Mouse (Mus musculus): Measurements from ENCODE around the gene Urah. TPM values are rescaled to one million over a fixed set of nuclear protein-coding genes. Genes with fewer than 3 reads are reported as not detected.

Gene Urah
- polyA plus RNA-seq, 1 experiment from 2014 or later = 0.25 TPM

DNA sequence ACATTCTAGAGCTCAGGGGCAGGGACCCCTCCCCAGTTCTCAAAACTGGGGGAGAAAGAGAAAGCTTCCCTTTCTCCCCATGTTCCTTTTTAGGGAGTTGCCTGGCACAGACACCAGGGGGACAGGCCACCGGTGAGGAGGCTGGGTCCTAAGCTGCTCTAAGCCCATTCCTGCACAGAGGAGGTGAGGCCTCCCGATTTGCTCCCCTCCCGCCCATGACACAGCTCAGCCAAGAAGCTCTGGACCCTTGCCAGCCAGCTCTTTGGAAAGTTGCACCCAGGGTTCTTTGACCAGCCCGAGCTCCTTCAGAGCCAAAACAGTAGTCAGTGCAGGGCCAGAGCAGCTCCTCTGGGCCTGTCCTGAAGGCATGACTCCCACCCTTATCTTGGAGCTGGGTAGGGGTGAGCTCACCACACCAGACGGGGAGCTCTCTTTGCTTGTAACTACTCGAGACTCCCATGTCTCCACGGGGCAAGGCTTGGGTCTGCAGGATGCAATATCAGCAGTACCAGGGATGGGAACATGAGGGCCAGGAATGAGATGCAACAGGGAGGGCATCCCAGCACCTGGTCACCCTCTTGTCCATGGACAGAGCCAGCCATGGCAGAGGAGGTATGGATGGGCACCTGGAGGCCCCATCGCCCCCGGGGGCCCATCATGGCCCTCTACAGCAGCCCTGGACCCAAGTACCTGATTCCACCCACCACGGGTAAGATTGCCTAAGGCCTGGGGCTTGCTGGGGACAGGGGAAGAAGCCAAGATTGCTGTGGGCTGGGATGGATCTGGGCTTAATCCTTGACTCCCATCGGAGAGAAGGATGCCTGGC lies 13.2 kb downstream of the Urah start, which contains the start of gene Odf3:
TSS of gene Odf3 (plus strand) at position 51 of the 826 bp plus-strand sequence.
- H3K27ac ChIP-seq (ENCODE audit: low read depth, low read length) = no peak within 1 kb of the TSS
- H3K36me3 ChIP-seq (ENCODE audit: control insufficient read depth, insufficient read depth, low read length) = no peaks in the 10 kb centered on the region
- no peaks in the 10 kb centered on the region; the same call in 1 of the 2 replicates for H3K27me3 ChIP-seq (ENCODE audit: control insufficient read depth, insufficient read depth, low read length)
- DNase-seq (ENCODE audit: low spot score) = no peak
- WGBS = 83% methylated on average over 11 of the region's 11 CpGs
- ATAC-seq (ENCODE audit: low FRiP score) = no peak
- H3K4me3 ChIP-seq (ENCODE audit: low read depth, low read length) = no peak within 1 kb of the TSS
- no peaks in the 10 kb centered on the region for H3K9me3 ChIP-seq (ENCODE audit: control insufficient read depth, low read length)
- no peaks in the 10 kb centered on the region for H3K4me1 ChIP-seq (replicated peaks; ENCODE audit: control insufficient read depth, insufficient read depth, low read length)
- H3K4me2 ChIP-seq (replicated peaks; ENCODE audit: low read depth, low read length) = no peak within 1 kb of the TSS
- no peak within 1 kb of the TSS for H3K9ac ChIP-seq (ENCODE audit: low read depth, low read length)

DNA sequence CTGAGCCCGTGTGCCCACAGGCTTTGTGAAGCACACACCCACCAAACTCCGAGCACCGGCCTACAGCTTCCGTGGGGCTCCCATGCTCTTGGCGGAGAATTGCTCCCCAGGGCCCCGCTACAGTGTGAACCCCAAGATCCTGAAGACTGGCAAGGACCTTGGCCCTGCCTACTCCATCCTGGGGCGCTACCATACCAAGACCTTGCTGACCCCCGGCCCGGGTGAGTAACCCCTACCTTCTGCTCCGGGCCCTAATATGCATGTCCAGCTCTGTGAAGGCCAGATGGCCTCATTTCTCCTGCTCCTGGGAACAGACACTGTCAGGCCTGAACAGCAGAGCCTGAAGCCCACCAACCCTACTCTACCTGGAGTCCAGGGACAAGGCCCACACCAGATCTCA lies 13.8 kb downstream of the Urah start:
- H3K4me1 ChIP-seq (replicated peaks; ENCODE audit: control insufficient read depth, insufficient read depth, low read length) = no peaks in the 10 kb centered on the region
- no peak overlapping the region for H3K27ac ChIP-seq (ENCODE audit: low read depth, low read length)
- H3K4me3 ChIP-seq (ENCODE audit: low read depth, low read length) = no peak overlapping the region
- H3K4me2 ChIP-seq (replicated peaks; ENCODE audit: low read depth, low read length) = no peak overlapping the region
- WGBS = 90% methylated on average over 10 of the region's 10 CpGs
- ATAC-seq (ENCODE audit: low FRiP score) (no peak), DNase-seq (ENCODE audit: low spot score) (no peak)
- H3K9ac ChIP-seq (ENCODE audit: low read depth, low read length) = no peak overlapping the region
- H3K36me3 ChIP-seq (ENCODE audit: control insufficient read depth, insufficient read depth, low read length) = no peaks in the 10 kb centered on the region
- no peaks in the 10 kb centered on the region for H3K27me3 ChIP-seq (ENCODE audit: control insufficient read depth, insufficient read depth, low read length)
- no peaks in the 10 kb centered on the region for H3K9me3 ChIP-seq (ENCODE audit: control insufficient read depth, low read length)

DNA sequence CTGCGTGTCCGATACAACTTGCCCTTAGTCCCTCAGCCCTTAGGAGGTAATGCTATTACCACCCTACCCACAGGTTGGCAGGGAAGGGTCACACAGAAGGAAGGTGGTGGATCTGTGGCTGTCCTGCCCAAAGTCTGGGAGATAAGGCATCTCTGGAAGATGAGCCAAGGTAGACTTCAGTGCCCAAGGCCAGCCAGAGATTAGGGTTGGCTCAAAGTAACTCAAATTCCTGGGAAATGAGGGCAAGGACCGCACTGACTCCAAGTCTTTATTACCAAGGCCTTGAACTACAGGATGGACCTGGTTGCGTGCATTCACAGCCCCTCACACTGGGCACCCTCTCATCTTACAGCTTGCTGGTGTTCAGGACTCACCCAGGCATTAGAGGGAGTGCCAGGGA lies 17.1 kb downstream of the Urah start:
- H3K4me1 ChIP-seq (replicated peaks; ENCODE audit: control insufficient read depth, insufficient read depth, low read length) = peaks cover 3% of the 10 kb centered on the region; the same call in 1 of the 2 replicates
- H3K9ac ChIP-seq (ENCODE audit: low read depth, low read length) = no peak overlapping the region
- WGBS = 95% methylated on average over 4 of the region's 4 CpGs
- H3K4me3 ChIP-seq (ENCODE audit: low read depth, low read length) = no peak overlapping the region
- H3K27ac ChIP-seq (ENCODE audit: low read depth, low read length) = no peak overlapping the region
- no peaks in the 10 kb centered on the region for H3K36me3 ChIP-seq (ENCODE audit: control insufficient read depth, insufficient read depth, low read length)
- H3K4me2 ChIP-seq (replicated peaks; ENCODE audit: low read depth, low read length) = no peak overlapping the region
- ATAC-seq (ENCODE audit: low FRiP score) (no peak), DNase-seq (ENCODE audit: low spot score) (no peak)
- H3K27me3 ChIP-seq (ENCODE audit: control insufficient read depth, insufficient read depth, low read length) = no peaks in the 10 kb centered on the region
- H3K9me3 ChIP-seq (ENCODE audit: control insufficient read depth, low read length) = no peaks in the 10 kb centered on the region

DNA sequence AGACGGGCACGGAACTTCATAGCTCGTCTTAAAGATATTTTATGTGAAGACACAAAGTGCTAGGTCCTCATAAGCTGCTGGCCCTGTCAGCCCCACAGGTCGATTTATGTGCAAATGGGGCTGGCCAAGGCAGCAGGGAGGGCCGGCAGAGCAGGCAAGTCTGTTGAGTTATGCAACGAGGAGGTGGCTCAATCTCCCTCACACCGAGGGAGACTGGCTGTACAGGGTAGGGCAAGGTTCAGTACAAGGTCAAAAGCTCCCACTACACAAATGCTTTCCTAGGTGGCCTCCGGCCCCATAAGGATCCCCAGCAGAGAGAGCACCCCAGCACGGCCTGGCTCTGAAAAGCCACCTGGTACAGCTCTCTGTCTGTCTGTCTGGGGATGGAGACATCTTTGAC lies 18.6 kb downstream of the Urah start:
- no peak for DNase-seq (ENCODE audit: low spot score)
- no peak for ATAC-seq (ENCODE audit: low FRiP score)

DNA sequence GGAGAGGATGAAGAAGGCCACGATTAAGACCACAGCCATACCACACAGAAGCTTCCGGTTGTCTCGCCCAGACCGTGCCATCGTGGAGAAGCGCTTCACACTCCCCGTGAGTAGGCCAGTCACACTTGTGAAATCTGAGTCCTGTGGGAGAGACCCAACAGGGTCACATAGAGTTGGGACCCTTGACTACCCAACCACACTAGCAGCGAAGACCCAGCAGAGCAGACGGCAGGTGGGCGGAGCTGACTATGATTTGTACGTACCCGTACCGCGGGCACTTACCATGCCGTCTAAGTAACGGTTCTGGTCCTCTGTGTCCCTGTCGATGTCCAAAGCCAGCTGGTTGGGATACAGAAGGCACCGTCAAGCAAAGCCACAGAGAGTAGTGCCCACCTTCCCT lies 19.7 kb downstream of the Urah start:
- Histone ChIP-seq H3K27ac (ENCODE audit: low read depth, low read length) (no peak overlapping the region), H3K9ac (ENCODE audit: low read depth, low read length) (no peak overlapping the region), H3K4me2 (replicated peaks; ENCODE audit: low read depth, low read length) (no peak overlapping the region), H3K9me3 (ENCODE audit: control insufficient read depth, low read length) (no peaks in the 10 kb centered on the region), H3K36me3 (ENCODE audit: control insufficient read depth, insufficient read depth, low read length) (no peaks in the 10 kb centered on the region), H3K27me3 (ENCODE audit: control insufficient read depth, insufficient read depth, low read length) (no peaks in the 10 kb centered on the region), H3K4me3 (ENCODE audit: low read depth, low read length) (no peak overlapping the region), H3K4me1 (replicated peaks; ENCODE audit: control insufficient read depth, insufficient read depth, low read length) (peaks cover 8% of the 10 kb centered on the region)
- no peak for DNase-seq (ENCODE audit: low spot score)
- WGBS = 95% methylated on average over 18 of the region's 18 CpGs
- no peak for ATAC-seq (ENCODE audit: low FRiP score)

More for the DNA sequence above, 18.6 kb downstream of the Urah start:
- Histone ChIP-seq H3K27ac (ENCODE audit: low read depth, low read length) (no peak overlapping the region), H3K9ac (ENCODE audit: low read depth, low read length) (no peak overlapping the region), H3K4me2 (replicated peaks; ENCODE audit: low read depth, low read length) (no peak overlapping the region), H3K27me3 (ENCODE audit: control insufficient read depth, insufficient read depth, low read length) (no peaks in the 10 kb centered on the region), H3K36me3 (ENCODE audit: control insufficient read depth, insufficient read depth, low read length) (no peaks in the 10 kb centered on the region), H3K9me3 (ENCODE audit: control insufficient read depth, low read length) (no peaks in the 10 kb centered on the region), H3K4me3 (ENCODE audit: low read depth, low read length) (no peak overlapping the region), H3K4me1 (replicated peaks; ENCODE audit: control insufficient read depth, insufficient read depth, low read length) (peaks cover 8% of the 10 kb centered on the region)
- WGBS = 91% methylated on average over 9 of the region's 9 CpGs

DNA sequence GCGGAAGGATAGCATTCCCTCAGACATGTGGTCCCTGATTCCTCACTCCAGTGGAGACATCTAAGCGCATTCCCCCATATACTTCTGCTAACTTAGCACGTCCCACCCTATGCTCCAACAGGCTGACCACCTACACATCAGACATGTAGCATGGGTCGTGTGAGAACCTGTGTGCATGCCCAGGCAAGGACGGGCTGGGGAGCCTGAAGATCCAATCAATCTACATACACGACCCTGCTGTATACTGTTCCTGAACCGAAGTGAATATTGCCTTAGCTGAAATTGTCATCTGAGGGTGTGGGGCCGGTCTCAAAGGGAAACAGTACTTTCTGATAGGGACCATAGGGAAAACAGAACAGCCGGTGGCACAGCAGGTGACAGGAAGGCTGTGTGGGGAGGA lies 20.4 kb downstream of the Urah start:
- Histone ChIP-seq H3K4me3 (ENCODE audit: low read depth, low read length) (peak overlapping the region; percentile 80), H3K9ac (ENCODE audit: low read depth, low read length) (peak overlapping the region; percentile 32; the same call in 1 of the 2 replicates), H3K9me3 (ENCODE audit: control insufficient read depth, low read length) (no peaks in the 10 kb centered on the region), H3K27me3 (ENCODE audit: control insufficient read depth, insufficient read depth, low read length) (no peaks in the 10 kb centered on the region), H3K4me2 (replicated peaks; ENCODE audit: low read depth, low read length) (peak overlapping the region; percentile 92), H3K4me1 (replicated peaks; ENCODE audit: control insufficient read depth, insufficient read depth, low read length) (peaks cover 8% of the 10 kb centered on the region), H3K36me3 (ENCODE audit: control insufficient read depth, insufficient read depth, low read length) (no peaks in the 10 kb centered on the region), H3K27ac (ENCODE audit: low read depth, low read length) (no peak overlapping the region)
- no peak for ATAC-seq (ENCODE audit: low FRiP score)
- no peak for DNase-seq (ENCODE audit: low spot score)
- 75% methylated on average over 9 of the region's 9 CpGs for WGBS

GRCm38 (mm10) chr7:140855860-140856784 lies 21.3 kb downstream of the Urah start, which contains the start of gene Gm45785:
Gm45785 (minus strand) TSS chr7:140856331.
- Histone ChIP-seq H3K36me3 (ENCODE audit: control insufficient read depth, insufficient read depth, low read length) (no peaks in the 10 kb centered on the region), H3K4me3 (ENCODE audit: low read depth, low read length) (peak within 1 kb of the TSS; percentile 80), H3K9ac (ENCODE audit: low read depth, low read length) (peak within 1 kb of the TSS; percentile 88), H3K4me1 (replicated peaks; ENCODE audit: control insufficient read depth, insufficient read depth, low read length) (peaks cover 8% of the 10 kb centered on the region), H3K9me3 (ENCODE audit: control insufficient read depth, low read length) (no peaks in the 10 kb centered on the region), H3K4me2 (replicated peaks; ENCODE audit: low read depth, low read length) (peak within 1 kb of the TSS; percentile 92), H3K27ac (ENCODE audit: low read depth, low read length) (peak within 1 kb of the TSS; percentile 73), H3K27me3 (ENCODE audit: control insufficient read depth, insufficient read depth, low read length) (no peaks in the 10 kb centered on the region)
- ATAC-seq (ENCODE audit: low FRiP score) (peak; percentile 80), DNase-seq (ENCODE audit: low spot score) (peak; percentile 90)
- WGBS = 2% methylated on average over 51 of the region's 51 CpGs

- WGBS = 1% methylated on average over 50 of the region's 50 CpGs
- no peaks in the 10 kb centered on the region for H3K36me3 ChIP-seq (ENCODE audit: control insufficient read depth, insufficient read depth, low read length)
- H3K27me3 ChIP-seq (ENCODE audit: control insufficient read depth, insufficient read depth, low read length) = no peaks in the 10 kb centered on the region
- peak within 1 kb of the TSS; percentile 88 for H3K9ac ChIP-seq (ENCODE audit: low read depth, low read length)
- H3K4me3 ChIP-seq (ENCODE audit: low read depth, low read length) = peak within 1 kb of the TSS; percentile 80
- peak; percentile 77 for ATAC-seq (ENCODE audit: low FRiP score)
- peaks cover 8% of the 10 kb centered on the region for H3K4me1 ChIP-seq (replicated peaks; ENCODE audit: control insufficient read depth, insufficient read depth, low read length)
- peak; percentile 81 for DNase-seq (ENCODE audit: low spot score)
- H3K27ac ChIP-seq (ENCODE audit: low read depth, low read length) = peak within 1 kb of the TSS; percentile 73
- H3K9me3 ChIP-seq (ENCODE audit: control insufficient read depth, low read length) = no peaks in the 10 kb centered on the region
- peak within 1 kb of the TSS; percentile 92 for H3K4me2 ChIP-seq (replicated peaks; ENCODE audit: low read depth, low read length)
These were observed 22.1 kb downstream of the Urah start, which contains the start of gene Ric8a for GRCm38 (mm10) chr7:140856785-140857549. Ric8a (plus strand) TSS chr7:140856957.
